Mouse (Mus musculus): ENCODE measurements around the gene Ctnnal1.

Gene Ctnnal1

DNA sequence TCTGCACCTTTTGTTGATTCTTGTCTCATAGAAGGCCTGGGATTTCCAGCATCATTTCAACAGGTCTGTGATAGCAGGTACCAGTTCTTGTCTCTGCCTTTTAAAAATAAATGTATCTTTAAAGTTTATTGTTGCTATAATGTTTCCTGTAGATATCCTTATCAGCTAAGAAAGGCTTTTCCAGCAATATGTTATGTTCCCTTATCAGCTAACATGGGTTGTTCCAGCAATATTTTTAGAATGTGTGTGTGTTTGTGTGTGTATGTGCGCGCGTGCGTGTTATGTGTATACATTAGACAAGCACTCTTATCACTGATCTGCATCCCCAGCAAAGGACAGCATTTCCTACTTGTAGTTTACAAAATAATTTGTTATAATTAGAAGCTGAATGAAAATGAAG, 3.4 kb downstream of the Ctnnal1 start:
- no peak for ATAC-seq (ENCODE audit: low TSS enrichment)

DNA sequence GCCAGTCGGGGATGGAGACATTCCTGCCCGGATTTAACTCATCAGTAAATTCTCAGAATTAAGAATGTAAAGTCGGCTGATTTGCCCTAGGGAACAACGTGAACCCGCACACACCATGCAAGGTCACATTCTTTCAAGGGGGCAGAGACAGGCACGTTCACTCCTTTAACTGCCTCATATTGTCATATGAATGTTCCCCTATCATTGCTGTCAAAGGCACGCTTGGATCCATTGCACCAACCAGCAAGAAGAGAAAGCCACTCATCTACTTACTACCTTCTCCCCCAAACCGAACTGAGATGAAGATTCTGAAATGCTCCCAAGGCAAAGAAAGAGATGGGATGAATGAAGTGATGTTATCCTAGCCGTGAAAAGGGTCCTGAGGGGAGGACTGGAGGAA, 6.3 kb downstream of the Ctnnal1 start:
- no peak for ATAC-seq (ENCODE audit: low TSS enrichment)

DNA sequence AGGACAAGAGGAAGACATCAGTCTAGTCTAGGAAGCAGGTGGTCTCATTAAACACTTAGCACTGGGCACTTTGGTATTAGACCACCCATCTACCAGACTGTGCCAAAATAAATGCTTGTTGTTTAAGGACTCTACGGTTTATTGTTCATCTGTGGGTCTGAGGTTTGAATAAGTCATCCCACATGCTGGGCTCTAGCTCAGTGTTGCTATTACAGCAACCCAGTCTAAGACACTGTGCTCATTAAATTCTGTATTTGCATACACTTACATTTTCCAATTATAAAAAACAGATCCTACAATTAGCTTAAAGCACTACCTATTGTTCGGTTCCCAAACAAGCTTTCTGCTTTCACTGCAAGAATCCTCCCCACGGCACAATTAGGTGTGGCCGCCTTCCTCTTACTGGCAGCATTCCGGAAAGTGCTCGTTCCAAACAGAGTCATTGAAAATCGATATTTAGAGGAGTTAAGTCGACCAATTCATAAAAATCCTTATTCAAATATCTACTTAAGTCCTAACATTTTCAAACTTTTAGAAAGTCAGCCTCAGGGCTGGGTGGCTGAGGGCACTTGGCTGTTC, 8.5 kb downstream of the Ctnnal1 start:
- no peak for ATAC-seq (ENCODE audit: low TSS enrichment)

DNA sequence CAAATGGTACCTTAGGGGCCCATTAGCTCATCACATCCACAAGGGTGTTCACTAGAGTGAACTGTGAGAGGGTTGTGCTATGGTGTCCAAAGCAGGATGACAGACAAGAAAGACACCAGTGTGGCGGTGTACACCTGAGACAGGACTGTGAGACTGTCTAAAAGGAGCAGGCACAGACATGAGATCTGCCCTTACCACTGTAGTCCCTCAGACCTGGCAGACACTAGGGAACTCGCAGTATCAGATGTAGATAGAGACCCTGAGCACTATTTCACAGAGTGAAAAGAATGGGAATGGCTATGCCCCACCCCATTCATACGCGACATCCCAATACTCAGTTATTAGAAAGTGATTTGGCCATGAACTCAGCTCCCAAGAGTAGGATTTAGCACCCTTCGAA, 9.1 kb downstream of the Ctnnal1 start:
- no peak for ATAC-seq (ENCODE audit: low TSS enrichment)

DNA sequence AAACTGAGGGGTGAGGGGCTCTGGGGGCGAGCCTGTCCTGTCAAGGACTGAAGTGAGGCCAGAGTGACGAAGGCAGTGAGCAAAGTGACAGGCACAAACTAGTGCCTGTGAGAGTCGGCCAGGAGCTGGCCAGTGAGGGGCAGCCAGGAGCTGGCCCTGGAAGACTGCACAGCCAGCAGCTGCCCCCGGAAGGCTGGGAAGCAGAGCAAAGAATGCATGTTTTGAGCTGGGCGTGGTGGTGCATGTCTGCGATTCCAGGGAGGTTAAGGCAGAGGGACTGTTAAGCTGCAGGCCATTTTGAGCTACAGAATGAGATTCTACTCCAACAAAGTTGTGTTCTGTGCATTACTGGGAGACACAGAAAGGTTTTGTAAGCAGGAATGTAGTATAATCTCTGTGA, 14.3 kb downstream of the Ctnnal1 start:
- ATAC-seq (ENCODE audit: low TSS enrichment), result peak; percentile 58

DNA sequence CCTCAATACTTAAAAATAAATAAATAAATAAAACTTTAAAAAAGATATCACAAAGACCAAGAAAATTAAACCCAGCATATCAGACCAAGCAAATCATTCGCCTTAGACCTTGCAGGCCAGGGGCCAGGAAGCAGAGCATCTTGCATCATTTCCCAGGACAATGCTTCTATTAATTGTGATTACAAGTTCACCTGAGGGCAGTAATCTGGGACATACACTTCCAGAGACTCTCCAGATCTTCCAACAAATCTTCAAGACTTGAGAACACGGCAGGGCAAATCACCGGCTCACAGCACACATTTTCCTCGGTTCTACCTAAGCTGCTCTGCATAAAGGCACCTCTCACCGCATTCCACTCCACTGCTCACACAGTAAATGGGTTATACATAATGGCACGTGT, 16.9 kb downstream of the Ctnnal1 start:
- ATAC-seq (ENCODE audit: low TSS enrichment), result no peak

DNA sequence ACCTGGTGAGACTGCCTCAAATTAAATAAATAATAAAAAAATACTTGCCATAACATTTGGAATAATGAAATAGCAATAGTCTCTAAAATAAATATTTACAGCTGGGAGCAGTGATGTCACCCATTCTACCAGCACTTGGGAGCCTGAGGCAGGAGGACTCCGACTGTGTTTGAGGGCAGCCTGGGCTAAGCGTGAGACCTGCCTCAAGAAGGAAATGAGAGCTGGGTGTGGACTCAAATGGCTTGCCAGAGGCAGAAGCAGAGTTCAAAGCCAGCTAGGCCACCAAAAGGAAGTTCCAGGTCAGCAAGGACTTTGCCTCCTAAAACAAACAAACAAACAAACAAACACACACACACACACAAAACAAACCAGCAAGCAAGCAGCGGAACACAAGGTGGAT, 17.6 kb downstream of the Ctnnal1 start:
- no peak for ATAC-seq (ENCODE audit: low TSS enrichment)

DNA sequence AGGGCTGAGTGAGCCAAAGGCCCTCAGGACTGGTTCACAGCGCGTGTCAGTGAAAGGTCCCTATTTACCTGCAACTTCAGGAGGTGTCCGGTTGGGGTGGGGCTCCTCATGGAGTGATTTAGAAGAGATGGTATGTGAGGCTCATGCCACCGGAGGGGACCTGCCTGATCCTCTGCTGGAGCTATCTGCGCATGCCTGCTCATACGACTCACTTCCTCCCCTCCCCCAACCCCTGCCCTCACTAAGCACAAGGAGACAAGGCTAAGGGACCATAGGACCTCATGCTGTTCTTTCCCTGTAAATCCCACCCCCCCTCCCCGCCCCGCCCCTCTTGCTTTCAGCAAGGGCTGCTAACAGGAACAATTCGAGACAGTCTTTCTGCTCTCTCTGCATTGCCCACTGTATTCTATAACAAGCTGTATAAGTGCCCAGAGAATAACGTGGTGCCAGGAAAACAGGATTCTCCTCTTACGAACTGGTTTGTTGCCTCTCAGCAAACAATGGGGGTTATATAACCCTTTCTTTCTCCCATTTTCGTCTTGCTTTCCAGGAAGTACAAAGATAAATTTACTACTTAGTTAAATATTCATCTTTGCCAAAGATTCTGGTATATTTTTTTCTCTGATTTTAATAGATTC, 19.0 kb downstream of the Ctnnal1 start:
- no peak for ATAC-seq (ENCODE audit: low TSS enrichment)

DNA sequence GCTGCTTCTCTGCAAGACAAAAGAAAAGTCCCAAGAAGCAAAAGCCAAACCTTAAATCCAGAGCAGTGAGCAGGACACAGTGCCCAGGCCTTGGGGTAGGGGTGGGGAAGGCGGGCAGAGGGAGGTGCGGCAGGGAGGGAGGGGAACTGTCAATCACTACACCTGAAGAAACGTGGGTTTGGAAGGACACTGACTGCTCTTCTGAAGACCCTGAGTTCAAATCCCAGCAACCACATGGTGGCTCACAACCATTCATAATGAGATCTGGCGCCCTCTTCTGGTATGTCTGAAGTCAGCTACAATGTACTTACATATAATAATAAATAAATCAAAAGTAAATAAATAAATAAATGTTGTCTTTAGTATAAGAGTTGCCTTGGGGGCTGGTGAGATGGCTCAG, 20.1 kb downstream of the Ctnnal1 start:
- ATAC-seq (ENCODE audit: low TSS enrichment), result no peak

DNA sequence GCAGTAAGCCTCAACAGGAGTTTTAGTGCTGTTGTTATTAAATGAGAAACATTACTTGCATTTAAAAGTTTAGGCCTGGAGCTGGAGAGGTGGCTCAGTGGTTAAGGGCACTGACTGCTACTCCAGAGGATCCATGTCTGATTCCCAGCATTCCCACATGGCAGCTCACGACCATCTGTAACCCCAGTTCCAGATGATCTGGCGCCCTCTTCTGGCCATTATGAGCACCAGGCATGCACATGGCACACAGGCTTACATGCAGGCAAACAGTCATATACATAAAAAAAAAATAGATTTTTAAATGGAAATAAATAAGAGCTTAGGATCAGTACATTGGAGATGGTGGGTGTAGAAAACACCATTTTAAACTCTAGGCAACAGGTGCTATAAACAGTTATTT, 21.0 kb downstream of the Ctnnal1 start:
- no peak for ATAC-seq (ENCODE audit: low TSS enrichment)

DNA sequence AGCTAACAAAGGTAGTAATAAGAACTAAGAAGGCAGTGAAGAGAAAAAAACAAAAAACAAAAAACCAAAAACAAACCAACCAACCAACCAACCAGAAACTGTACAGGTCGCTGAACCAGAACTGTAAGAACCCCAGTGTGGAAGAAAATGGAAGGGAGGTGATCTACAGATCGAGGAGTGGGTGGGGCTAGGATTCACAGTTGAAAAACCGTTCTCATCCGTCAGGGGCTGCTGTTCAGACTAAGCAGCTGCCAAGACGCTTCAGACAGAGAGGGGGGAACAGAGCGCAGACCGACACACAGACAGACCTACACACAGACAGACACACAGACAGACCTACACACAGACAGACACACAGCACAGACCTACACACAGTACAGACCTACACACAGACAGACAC, 22.5 kb downstream of the Ctnnal1 start:
- no peak for ATAC-seq (ENCODE audit: low TSS enrichment)

DNA sequence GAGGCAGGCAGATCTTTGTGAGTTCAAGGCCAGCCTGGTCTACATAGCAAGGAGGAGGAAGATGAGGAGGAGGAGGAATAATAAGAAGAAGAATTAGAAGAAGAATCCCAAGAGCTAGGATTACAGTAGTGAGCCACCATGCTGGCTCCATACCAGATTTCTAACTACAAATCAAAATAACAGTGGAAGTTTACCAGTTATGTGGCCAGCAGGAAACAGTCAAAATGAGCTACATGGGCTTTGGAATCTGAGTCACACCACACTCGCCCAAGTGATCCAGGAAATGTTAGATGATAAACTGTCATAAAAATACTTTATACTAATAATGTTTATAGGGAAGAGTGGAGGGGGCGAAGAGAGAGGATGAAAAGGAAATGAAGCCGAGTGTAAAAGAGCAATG, 24.7 kb downstream of the Ctnnal1 start:
- no peak for ATAC-seq (ENCODE audit: low TSS enrichment)

DNA sequence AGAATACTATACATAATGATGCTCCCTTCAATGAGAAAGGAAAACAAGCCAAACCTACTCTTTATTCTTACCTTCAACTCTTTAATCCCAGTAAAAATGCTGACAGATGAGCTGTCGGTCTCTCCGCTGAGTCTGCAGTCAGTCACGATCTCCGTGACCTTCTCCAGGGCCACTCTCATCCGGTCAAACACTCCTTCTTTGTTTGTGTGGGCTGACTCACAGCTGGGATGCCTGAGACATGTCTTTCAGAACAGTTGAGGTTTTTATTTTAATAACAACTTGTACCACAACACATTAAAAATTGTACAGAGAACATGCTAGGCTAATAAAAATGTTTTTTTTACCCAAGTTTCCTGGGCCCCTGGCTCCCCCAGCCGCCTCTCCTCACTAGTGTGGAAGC, 27.3 kb downstream of the Ctnnal1 start:
- ATAC-seq (ENCODE audit: low TSS enrichment), result no peak

DNA sequence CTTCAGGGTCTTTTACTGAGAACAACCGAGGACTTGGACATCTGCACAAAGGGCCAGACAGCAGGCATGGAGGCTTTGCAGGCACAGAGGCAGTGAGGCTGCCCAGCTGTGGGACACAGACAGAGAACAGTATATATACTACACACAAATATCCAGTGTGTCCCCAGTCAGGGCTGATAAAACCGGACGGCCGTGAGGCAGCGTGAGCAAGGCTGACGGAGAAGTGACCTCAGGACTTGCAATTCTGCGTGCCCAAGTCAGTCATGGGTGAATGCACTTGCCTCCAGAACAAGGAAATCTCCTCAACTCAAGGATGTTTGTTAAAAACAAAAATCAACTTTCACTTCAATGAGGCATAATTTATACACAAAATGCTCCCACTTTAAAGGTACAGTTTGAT, 33.0 kb downstream of the Ctnnal1 start:
- ATAC-seq (ENCODE audit: low TSS enrichment), result no peak

DNA sequence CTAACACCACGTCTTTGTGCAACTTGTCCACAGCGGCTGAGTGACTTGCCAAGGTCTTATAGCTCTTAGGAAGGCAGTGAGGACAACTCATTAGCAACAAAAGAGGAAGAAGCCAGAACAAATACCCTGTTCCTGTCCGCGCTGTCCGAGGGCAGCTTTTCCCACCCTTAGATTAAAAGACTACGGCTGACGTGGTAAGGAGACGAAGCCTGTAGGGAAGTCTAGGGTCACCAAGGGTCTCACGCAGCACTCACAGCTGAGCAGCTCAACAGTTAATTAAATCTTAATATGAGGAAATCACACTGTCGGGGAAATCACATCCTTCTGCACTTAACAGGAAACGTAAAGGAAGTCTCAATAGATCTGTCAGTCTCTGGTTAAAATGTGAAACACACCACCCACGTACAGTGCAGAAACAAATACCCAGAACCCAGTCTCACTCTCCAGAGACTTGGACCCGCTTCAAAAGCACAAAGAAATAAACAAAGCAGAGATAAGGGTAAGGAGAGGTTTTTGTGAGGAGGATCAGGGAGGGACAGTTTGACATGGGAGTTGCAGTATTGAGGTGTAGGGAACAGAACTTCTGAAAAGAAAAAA, 33.9 kb downstream of the Ctnnal1 start:
- no peak for ATAC-seq (ENCODE audit: low TSS enrichment)

DNA sequence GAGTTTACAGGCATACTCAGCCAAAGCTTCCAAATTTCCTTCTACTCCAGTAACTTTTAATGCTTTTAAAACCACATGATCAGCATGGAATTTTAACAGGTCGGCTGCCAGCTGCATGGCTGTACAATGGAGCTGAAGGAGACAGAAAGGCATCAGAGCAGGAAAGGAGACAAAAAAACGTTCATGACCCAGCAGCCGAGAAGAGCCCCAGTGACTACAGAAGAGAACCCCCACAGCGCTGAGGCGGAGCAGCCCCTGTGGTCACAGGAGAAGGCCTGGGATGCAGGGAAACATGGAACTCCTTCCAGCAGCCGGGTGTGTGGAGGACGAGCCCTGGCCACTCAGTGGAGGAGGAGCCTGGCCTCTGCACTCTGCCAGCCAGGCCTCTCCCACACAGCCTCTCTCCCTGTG, 35.5 kb downstream of the Ctnnal1 start:
- ATAC-seq (ENCODE audit: low TSS enrichment), result no peak

DNA sequence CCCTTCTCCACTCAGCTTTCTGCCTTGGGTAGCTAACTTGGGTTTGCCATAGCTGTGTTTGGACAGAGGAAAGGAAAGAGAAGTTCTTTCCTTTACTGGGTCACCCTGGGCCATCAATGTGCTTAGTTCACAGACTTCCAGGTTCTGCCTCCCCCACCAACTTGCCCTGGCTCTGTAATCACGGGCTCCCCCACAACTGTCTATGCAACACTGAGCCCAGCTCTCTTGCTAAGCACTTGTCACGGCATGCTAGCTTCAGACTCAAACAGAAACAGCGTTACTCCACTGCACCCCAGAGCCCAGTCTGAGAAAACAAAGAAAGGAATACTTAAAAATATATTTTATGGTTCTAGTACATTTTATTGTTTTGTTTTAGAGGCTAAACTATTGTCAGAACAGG, 36.1 kb downstream of the Ctnnal1 start:
- no peak for ATAC-seq (ENCODE audit: low TSS enrichment)

DNA sequence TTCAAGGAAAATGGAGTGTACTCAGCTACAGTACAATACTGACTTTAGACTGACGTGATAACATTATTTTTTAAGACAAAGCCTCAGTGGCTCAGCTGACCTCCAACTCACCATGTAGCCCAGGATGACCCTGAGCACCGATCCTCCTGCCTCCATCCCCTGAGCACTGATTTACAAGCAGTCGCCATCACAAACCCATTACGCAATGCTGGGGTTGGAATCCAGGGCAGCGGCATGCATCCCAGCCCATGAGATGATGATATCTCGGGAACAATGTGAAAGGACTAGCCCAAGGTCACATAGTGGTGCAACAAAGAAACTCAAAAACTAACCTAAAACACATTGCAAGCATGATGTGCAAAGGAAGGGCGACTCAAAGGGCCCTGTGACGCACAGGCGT, 40.8 kb downstream of the Ctnnal1 start:
- no peak for ATAC-seq (ENCODE audit: low TSS enrichment)

DNA sequence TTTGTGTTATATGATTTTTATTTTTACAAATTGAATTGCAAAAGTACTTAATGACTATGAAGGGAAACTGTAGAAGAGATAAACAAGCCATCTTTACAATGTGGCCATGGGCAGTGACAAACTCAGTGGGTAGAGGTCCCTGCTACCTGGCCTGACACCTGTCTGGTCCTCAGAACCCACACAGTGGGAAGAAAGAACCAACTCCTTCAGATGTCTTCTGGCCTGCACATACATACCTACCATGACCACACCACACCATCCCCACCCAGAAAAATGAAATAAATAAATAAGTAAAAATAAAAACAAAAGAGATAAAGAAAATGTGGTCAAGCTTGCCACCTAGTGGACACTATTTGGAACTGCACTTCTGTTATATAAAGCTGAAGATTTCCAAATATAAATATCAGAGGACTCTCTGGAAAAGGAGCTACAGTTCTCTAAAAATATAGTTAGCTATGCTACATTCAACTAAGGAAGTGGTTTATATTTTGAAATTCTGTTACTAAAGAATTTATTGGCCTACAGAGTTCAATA, 44.9 kb downstream of the Ctnnal1 start:
- peak; percentile 68 for ATAC-seq (ENCODE audit: low TSS enrichment)

DNA sequence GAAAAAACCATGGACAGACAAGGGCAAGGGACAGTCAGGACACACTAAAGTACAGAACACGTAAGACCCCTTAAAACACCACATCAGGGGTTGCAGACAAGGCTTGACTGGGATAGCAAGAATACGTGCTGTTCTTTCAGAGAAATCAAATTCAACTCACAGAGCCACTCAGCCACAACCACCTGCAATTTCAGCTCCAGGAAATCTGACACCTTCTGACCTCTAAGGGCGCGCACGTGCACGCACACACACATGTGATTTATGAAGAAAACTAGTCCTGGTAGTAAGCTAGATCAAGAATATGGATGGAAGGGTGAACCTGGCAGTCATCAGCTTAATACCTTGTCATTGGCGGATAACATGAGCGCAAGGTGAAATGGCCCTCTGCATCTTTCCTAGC, 49.9 kb downstream of the Ctnnal1 start:
- no peak for ATAC-seq (ENCODE audit: low TSS enrichment)

DNA sequence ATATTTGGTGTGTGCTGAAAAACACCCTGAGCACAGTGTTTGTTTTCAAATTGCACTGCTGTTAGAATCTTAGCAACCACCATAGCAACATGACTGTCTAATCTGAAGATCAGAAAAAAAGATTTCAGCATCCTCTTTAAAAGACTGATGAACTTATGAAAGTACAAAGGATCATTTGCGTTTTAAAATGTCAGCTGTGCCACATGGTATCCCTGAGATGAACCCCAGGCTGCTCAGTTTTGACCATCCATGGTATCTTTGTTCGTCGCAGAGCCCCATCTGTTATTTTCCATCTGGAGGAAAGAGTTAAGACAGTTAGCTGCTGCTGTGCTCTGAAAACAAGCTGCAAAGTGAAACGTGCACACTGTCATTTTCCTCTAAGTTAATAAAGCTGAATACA, 52.9 kb downstream of the Ctnnal1 start:
- ATAC-seq (ENCODE audit: low TSS enrichment), result no peak

DNA sequence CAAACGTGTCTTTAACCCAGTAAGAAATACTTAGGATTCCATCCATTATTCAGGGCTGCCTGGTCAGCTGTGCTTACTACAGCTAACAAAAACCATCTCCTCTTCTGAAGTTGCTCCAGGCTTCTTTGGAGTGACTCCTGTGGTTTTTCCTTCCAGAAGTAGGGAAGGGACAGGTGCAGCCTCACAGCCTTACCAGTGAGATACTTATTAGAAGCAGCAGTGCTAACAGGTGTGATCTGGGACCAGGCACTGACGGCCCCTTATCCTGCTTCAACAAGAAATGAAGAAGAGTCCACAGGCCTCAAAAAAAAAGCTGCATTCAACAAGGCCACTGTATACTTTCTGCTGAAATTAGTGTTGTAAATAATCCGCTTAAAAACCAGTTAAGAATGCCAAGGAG, 53.3 kb downstream of the Ctnnal1 start:
- ATAC-seq (ENCODE audit: low TSS enrichment), result no peak

DNA sequence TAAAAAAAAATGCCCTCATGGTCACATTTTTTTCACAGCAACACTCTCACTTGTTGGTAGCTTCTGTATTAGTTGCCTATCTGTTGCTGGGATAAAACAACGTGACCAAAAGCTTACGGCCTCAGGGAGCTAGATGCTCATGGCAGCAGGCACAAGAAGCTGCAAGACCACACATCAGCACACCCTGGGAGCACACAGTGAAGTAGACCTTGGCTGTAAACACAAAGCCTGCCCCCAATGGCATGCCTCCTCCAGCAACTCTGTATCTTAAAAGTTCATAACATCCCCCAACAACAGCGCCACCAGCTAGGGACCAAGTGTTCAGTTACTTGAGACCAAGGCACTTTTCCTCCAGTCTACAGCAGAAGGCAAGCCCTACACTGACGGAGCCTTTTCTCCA, 55.9 kb downstream of the Ctnnal1 start:
- ATAC-seq (ENCODE audit: low TSS enrichment), result no peak
